Mouse (Mus musculus) stomach, postnatal 0 days (tissue): ENCODE measurements around the gene Klk4. TPM values are rescaled to one million over a fixed set of nuclear protein-coding genes. Genes with fewer than 3 reads are reported as not detected.

Experiments
- ATAC-seq: fragments of 200-750 bp; cut with Nextera tagmentation; 2 replicates; pipeline ENCODE4 v1.8.0; 2017; ENCODE audit not compliant: low FRiP score, low TSS enrichment
- DNase-seq: peaks from one replicate; pipeline ENCODE4 v3.0.0-alpha.2; 2016; ENCODE audit warnings: low spot score
- H3K27ac ChIP-seq: fragments of 300-500 bp; sonication (generic); replicated peaks from 2 replicates; pipeline ENCODE4 v1.5.1; 2014; ENCODE audit warnings: mild to moderate bottlenecking, control low read depth
- H3K27me3 ChIP-seq: fragments of 300-500 bp; sonication (generic); 2 replicates; pipeline ENCODE4 v1.6.1; 2014; ENCODE audit warnings: low read length; ENCODE audit not compliant: control insufficient read depth, insufficient read depth
- H3K36me3 ChIP-seq: fragments of 300-500 bp; sonication (generic); 2 replicates; pipeline ENCODE4 v1.6.1; 2014; ENCODE audit warnings: low read length, mixed read lengths; ENCODE audit not compliant: control insufficient read depth, insufficient read depth
- H3K4me1 ChIP-seq: fragments of 300-500 bp; sonication (generic); replicated peaks from 2 replicates; pipeline ENCODE4 v1.6.1; 2014; ENCODE audit warnings: antibody characterized with exemption; ENCODE audit not compliant: control insufficient read depth, insufficient read depth
- H3K4me2 ChIP-seq: fragments of 300-500 bp; sonication (generic); replicated peaks from 2 replicates; pipeline ENCODE4 v1.6.1; 2014; ENCODE audit warnings: low read depth, mild to moderate bottlenecking, control low read depth, moderate library complexity
- H3K4me3 ChIP-seq: fragments of 300-500 bp; sonication (generic); 2 replicates; pipeline ENCODE4 v1.5.1; 2014; ENCODE audit warnings: low read depth, low read length, control low read depth
- H3K9ac ChIP-seq: fragments of 300-500 bp; sonication (generic); 2 replicates; pipeline ENCODE4 v1.6.1; 2014; ENCODE audit warnings: mild to moderate bottlenecking, low read length, control low read depth, mixed read lengths
- H3K9me3 ChIP-seq: fragments of 300-500 bp; sonication (generic); 2 replicates; pipeline ENCODE4 v1.6.1; 2016; ENCODE audit warnings: low read length; ENCODE audit not compliant: control insufficient read depth
- CTCF ChIP-seq: IDR thresholded peaks from 2 replicates; pipeline ENCODE4 v1.5.1; 2016; ENCODE audit warnings: antibody characterized with exemption, low read depth, mild to moderate bottlenecking, moderate library complexity
- EP300 ChIP-seq: optimal IDR thresholded peaks from 2 replicates; pipeline ENCODE3; 2016; ENCODE audit warnings: antibody characterized with exemption
- WGBS: fragments of 180-500 bp; shearing (Covaris S2); extraction: QIAGEN DNeasy Blood & Tissue Kit; methylation state at CpG from one replicate; pipeline ENCODE4 v1.1.7; 2014; 5-methylcytosine and 5-hydroxymethylcytosine counted together
- polyA plus RNA-seq: library from polyadenylated mRNA; unstranded; fragments of >200 nt; fragmentation: Nextera tagmentation; extraction: Ambion mirVana; gene quantifications from 2 replicates; pipeline ENCODE4 v1.2.1, GENCODE M21; 2015

Gene Klk4
- polyA plus RNA-seq, 1 experiment from 2014 or later, result not detected

GRCm38 (mm10) chr7:43933440-43933839, 52.5 kb downstream of the Klk4 start, which contains the start of gene Klk15:
TSS of gene Klk15 (plus strand) at chr7:43933740.
- H3K4me2 ChIP-seq, result no peak within 1 kb of the TSS
- TF ChIP-seq EP300 (no peak), CTCF (no peak)
- H3K27ac ChIP-seq, result no peak within 1 kb of the TSS
- no peaks in the 10 kb centered on the region for H3K27me3 ChIP-seq
- H3K9ac ChIP-seq, result no peak within 1 kb of the TSS
- H3K4me3 ChIP-seq, result no peak within 1 kb of the TSS
- no peaks in the 10 kb centered on the region for H3K4me1 ChIP-seq
- DNase-seq, result no peak
- H3K9me3 ChIP-seq, result no peaks in the 10 kb centered on the region
- whole genome bisulfite sequencing, result 80% methylated on average over 3 of the region's 3 CpGs
- H3K36me3 ChIP-seq, result no peaks in the 10 kb centered on the region
- no peak for ATAC-seq

- Histone ChIP-seq H3K4me1 (no peaks in the 10 kb centered on the region), H3K4me3 (no peak overlapping the region), H3K27me3 (no peaks in the 10 kb centered on the region), H3K9me3 (no peaks in the 10 kb centered on the region), H3K27ac (no peak overlapping the region), H3K36me3 (no peaks in the 10 kb centered on the region), H3K4me2 (no peak overlapping the region), H3K9ac (no peak overlapping the region)
- TF ChIP-seq EP300, result no peak
- no peak for TF ChIP-seq CTCF
- WGBS, result 38% methylated on average over 3 of the region's 3 CpGs
- DNase-seq (no peak), ATAC-seq (no peak)
These were observed 53.8 kb downstream of the Klk4 start for GRCm38 (mm10) chr7:43934747-43935146.

Other genes with a start within 250 kb of the Klk4 start
- gene Ceacam18, start 246.5 kb upstream of the Klk4 start, polyA plus RNA-seq, result 0.07 TPM in 1 of 2 replicates, not detected in the other
- 0.87 and 1.3 TPM in 2 replicates for gene Siglece, start 221.0 kb upstream of the Klk4 start, polyA plus RNA-seq
- 8.5 and 9.0 TPM in 2 replicates for gene Ctu1, start 209.1 kb upstream of the Klk4 start, polyA plus RNA-seq
- gene Klk14, start 190.7 kb upstream of the Klk4 start, polyA plus RNA-seq, result 4.5 and 5.8 TPM in 2 replicates
- 84.7 and 93.8 TPM in 2 replicates for gene Klk13, start 168.6 kb upstream of the Klk4 start, polyA plus RNA-seq
- gene Klk12, start 112.3 kb upstream of the Klk4 start, polyA plus RNA-seq, result 34.9 and 36.2 TPM in 2 replicates
- 52.3 and 54.6 TPM in 2 replicates for gene Klk11, start 106.6 kb upstream of the Klk4 start, polyA plus RNA-seq
- 313 and 335 TPM in 2 replicates for gene Klk10, start 100.1 kb upstream of the Klk4 start, polyA plus RNA-seq
- 101 and 118 TPM in 2 replicates for gene Klk9, start 89.3 kb upstream of the Klk4 start, polyA plus RNA-seq
- gene Klk8, start 83.6 kb upstream of the Klk4 start, polyA plus RNA-seq, result 139 and 155 TPM in 2 replicates
- gene Klk7, start 69.9 kb upstream of the Klk4 start, polyA plus RNA-seq, result 56.5 and 56.8 TPM in 2 replicates
- gene Klk6, start 56.7 kb upstream of the Klk4 start, polyA plus RNA-seq, result 11.3 and 23.9 TPM in 2 replicates
- 74.9 and 79.6 TPM in 2 replicates for gene Klk5, start 39.2 kb upstream of the Klk4 start, polyA plus RNA-seq
- not detected in 2 replicates for gene Klk15, start 52.6 kb downstream of the Klk4 start, polyA plus RNA-seq
- not detected in 2 replicates for gene Klk1b8, start 69.5 kb downstream of the Klk4 start, polyA plus RNA-seq
- not detected in 2 replicates for gene Klk1b1, start 85.6 kb downstream of the Klk4 start, polyA plus RNA-seq
- gene Klk1b9, start 94.9 kb downstream of the Klk4 start, polyA plus RNA-seq, result not detected in 2 replicates
- not detected in 2 replicates for gene Klk1b11, start 114.7 kb downstream of the Klk4 start, polyA plus RNA-seq
- gene Klk1b26, start 131.0 kb downstream of the Klk4 start, polyA plus RNA-seq, result not detected in 2 replicates
- not detected in 2 replicates for gene Klk1b27, start 171.1 kb downstream of the Klk4 start, polyA plus RNA-seq
- gene Klk1b21, start 221.2 kb downstream of the Klk4 start, polyA plus RNA-seq, result not detected in 2 replicates
- gene Klk1b22, start 231.5 kb downstream of the Klk4 start, polyA plus RNA-seq, result not detected in 2 replicates